Mouse (Mus musculus) limb, embryonic 10.5 days (tissue): Measurements from ENCODE around the gene Cacnb4. TPM values are rescaled to one million over a fixed set of nuclear protein-coding genes. Genes with fewer than 3 reads are reported as not detected.

ENCODE experiments used
- DNase-seq: peaks from one replicate; pipeline ENCODE4 v3.0.0-alpha.2; 2017; ENCODE audit warnings: low spot score
- H3K27ac ChIP-seq: fragments of 300-500 bp; sonication (generic); 2 replicates; pipeline ENCODE4 v1.5.1; 2016; ENCODE audit warnings: mild to moderate bottlenecking
- H3K27me3 ChIP-seq: fragments of 300-500 bp; sonication (generic); 2 replicates; pipeline ENCODE4 v1.6.1; 2016; ENCODE audit warnings: low read depth, mild to moderate bottlenecking; ENCODE audit not compliant: poor library complexity, severe bottlenecking
- H3K36me3 ChIP-seq: fragments of 300-500 bp; sonication (generic); 2 replicates; pipeline ENCODE4 v1.6.1; 2016; ENCODE audit warnings: mild to moderate bottlenecking, moderate library complexity
- H3K4me1 ChIP-seq: fragments of 300-500 bp; sonication (generic); 2 replicates; pipeline ENCODE4 v1.6.1; 2016
- H3K4me3 ChIP-seq: fragments of 300-500 bp; sonication (generic); 2 replicates; pipeline ENCODE4 v1.5.1; 2016; ENCODE audit warnings: mild to moderate bottlenecking, moderate library complexity
- H3K9me3 ChIP-seq: fragments of 300-500 bp; sonication (generic); replicated peaks from 2 replicates; pipeline ENCODE4 v1.6.1; 2016; ENCODE audit warnings: mild to moderate bottlenecking
- WGBS: fragments of 180-500 bp; shearing (Covaris S2); methylation state at CpG from one replicate; pipeline ENCODE4 v1.1.7; 2016; 5-methylcytosine and 5-hydroxymethylcytosine counted together
- polyA plus RNA-seq: library from polyadenylated mRNA; unstranded; fragments of >200 nt; fragmentation: Nextera tagmentation; extraction: Ambion mirVana; gene quantifications from 2 replicates; pipeline ENCODE4 v1.2.1, GENCODE M21; 2016

Gene Cacnb4
- polyA plus RNA-seq, 1 experiment from 2014 or later: 0.56 TPM

DNA sequence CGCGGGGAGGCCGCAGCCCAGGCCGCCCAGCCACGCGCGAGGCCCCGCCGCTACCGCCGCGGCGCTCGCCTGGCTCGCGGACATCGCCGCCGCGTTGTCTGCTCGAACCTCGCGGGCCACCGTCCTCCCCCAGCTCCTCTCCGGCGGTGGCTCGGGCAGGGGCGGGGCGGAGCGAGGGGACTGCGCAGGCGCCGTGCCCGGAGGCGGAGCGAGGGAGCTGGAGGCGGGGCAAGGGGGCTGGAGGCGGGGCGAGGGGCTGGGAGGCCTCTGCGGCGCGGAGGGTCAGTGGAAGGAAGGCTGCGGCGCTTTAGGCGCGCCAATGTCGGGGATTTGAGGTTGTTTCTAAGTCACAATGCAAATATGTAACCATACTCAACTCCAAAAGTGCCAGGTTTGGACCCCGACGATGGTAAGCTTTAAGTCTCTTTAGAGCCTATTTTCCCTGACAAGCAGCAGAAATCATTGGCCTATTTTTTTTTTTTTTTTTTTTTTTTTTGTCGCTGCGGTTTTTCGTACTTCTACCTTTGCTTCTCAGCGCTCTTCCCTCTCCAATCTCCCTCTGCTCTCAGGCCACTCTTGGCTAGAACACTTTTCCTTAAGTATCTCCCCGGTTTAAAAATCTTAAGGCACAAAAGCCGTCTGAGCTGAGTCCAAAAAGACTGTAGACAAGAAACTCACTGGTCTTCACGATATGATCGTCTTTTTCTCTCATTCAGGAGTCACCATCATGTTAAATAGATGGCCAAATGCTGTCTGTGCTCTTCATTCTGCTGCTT, 251.7 kb downstream of the Cacnb4 start, which contains the start of gene Arl5a:
TSS of gene Arl5a (minus strand) at position 155 of the 776 bp plus-strand sequence.
- WGBS: under 1% methylated on average over 57 of the region's 57 CpGs
- Histone ChIP-seq H3K9me3 (no peaks in the 10 kb centered on the region), H3K27ac (peak within 1 kb of the TSS; percentile 99), H3K4me3 (peak within 1 kb of the TSS; percentile 97), H3K4me1 (peaks cover 34% of the 10 kb centered on the region), H3K36me3 (no peaks in the 10 kb centered on the region), H3K27me3 (no peaks in the 10 kb centered on the region)
- DNase-seq: peak; percentile 99

DNA sequence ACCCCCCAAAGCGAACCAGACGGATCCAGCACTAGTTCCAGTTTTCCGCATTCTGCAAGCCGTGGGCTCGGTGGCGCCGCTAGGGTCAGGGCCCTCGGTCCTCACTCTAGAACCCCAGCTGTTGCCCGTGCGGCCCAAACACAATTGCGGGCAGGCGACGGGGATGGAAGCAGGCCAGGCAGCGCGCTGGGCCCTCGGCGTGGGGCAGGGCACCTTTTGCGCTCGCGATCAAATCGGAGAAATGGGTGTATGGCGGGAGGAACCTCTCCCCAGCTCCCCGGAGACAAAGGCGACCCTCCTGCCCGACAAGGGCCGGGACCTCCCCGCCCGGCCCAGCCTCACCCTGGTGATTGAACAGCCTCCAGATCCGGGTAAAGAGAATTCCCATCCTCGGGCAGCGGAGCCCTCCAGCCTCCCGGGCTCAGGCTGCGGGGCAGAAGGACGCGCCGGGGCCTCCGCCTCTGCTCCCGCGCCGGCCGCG, 252.3 kb downstream of the Cacnb4 start:
- Histone ChIP-seq H3K27ac (peak overlapping the region; percentile 99), H3K27me3 (no peaks in the 10 kb centered on the region), H3K4me1 (peaks cover 34% of the 10 kb centered on the region), H3K4me3 (peak overlapping the region; percentile 97), H3K9me3 (no peaks in the 10 kb centered on the region), H3K36me3 (no peaks in the 10 kb centered on the region)
- WGBS: under 1% methylated on average over 42 of the region's 42 CpGs
- no peak for DNase-seq

DNA sequence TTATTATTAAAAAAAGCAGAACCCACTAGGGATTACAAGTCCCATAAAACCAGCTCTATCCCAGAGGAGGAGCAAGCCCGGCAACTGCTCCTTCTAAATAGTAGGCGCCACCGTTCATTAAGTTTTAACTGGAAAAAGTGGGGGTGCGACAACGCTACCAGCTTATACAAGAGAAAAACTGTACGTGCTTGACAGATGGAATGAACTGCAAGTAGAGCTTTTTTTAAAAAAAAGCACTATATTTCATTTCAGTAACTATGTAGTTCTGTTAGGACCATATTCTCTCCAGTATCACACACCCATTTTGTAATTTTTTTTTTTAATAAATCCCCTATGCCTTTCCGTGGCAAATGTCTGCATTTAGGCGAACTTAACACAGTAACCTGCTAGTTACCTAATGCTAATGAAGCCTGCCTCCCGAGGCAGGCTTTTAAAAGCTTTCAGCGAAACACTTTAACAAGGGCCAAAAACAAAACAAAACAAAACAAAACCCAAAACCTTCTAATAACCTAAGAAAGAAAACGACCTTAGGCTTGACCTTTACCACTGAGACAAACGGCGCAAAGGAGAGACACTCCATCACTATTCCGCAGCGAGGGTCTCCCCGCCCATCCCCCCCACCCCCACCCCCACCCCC, 252.9 kb downstream of the Cacnb4 start:
- Histone ChIP-seq H3K27ac (peak overlapping the region; percentile 99), H3K4me3 (peak overlapping the region; percentile 97), H3K4me1 (peaks cover 34% of the 10 kb centered on the region), H3K36me3 (no peaks in the 10 kb centered on the region), H3K9me3 (no peaks in the 10 kb centered on the region), H3K27me3 (no peaks in the 10 kb centered on the region)
- WGBS: 5% methylated on average over 16 of the region's 16 CpGs
- DNase-seq: no peak

DNA sequence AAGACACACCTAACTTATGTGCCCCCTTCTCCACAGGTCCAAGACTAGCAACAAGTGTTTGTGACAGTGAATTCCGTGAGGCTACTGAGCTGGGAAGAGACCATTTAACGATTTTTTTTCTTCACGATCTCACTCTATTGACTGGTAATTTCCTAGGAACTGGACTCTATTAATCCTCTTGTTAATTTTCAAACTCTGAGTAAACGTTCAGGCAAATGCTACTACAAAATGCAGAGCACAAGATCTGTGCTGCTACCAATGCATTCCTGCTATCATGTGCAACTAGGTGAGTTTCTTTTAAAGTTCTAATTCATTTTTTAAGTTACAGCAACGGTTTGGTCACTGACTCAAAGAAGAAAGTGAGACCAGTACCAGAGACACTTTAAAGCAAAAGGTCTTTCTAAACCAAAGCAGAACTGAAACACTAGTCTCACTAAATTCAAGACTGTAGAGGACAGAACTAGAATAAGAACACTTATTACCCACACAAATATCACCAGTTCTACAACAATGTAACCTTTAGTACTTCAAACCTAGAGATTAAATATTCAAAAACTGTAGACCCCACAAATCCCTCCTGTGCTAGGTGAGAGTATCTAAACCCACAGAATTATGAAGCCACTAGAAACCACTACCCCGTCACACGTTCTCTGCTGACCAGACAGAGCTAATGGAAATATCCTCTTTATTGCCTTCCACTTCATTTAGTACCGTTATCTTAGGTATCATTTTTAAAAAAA, 253.6 kb downstream of the Cacnb4 start:
- no peak for DNase-seq
- peaks cover under 1% of the 10 kb centered on the region; the same call in 1 of the 2 replicates for H3K36me3 ChIP-seq
- no peaks in the 10 kb centered on the region for H3K9me3 ChIP-seq
- WGBS: 64% methylated on average over 8 of the region's 8 CpGs
- no peaks in the 10 kb centered on the region for H3K27me3 ChIP-seq
- H3K4me1 ChIP-seq: peaks cover 34% of the 10 kb centered on the region
- H3K27ac ChIP-seq: peak overlapping the region; percentile 99; the same call in 1 of the 2 replicates
- H3K4me3 ChIP-seq: peak overlapping the region; percentile 97

DNA sequence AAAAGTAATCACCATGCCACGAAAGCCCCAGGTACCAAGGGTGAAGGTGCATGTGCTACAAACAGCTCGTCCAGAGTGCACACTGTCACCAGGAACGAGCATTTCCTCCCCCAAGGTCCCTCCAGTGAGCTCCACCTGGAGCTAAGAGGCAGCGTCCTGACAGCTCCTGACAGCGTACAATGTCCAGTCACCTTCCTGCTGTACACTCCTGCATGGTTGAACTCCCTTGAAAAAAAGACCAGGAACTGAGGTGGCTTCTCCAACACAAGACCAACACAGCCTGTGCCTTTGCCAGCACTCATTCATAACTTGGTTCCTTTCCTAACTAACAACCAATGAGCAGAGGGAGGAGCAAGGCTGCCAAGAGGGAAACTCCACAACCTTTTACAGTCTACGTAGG, 255.4 kb downstream of the Cacnb4 start:
- no peaks in the 10 kb centered on the region for H3K27me3 ChIP-seq
- no peak overlapping the region for H3K27ac ChIP-seq
- WGBS: 80% methylated on average over 6 of the region's 6 CpGs

DNA sequence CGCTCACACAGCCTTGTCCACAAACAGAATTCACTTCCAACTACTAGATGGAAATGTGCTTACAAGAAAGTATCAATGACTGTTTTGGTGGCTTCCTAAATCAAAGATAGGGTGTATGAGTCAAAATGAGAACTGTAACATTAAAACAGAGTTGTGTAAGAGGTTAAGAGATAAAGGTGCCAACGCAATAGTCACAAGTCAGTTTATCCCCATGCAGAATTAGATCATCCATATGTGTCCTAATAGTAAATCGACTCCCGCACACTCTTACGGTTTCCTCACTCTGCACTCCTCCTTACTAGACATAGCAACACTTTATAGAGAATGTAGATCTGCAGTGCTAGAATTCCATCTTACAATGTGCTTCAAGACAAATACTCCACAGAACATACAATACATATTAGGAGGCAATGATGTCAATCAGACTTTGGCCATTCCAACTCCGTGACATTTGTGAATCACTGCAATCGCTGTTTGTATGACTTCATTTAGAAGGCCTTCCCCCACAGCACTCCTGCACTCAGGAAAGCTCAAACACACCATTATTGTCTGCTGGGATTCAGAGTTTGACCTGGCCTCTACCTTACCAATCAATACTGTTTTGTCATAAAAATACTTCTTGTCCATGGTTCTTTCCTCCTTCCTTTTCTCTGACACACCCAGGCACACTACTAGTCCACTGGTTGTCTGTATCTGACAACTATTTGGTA, 256.5 kb downstream of the Cacnb4 start:
- no peak for DNase-seq
- H3K9me3 ChIP-seq: no peaks in the 10 kb centered on the region
- H3K27ac ChIP-seq: no peak overlapping the region
- 97% methylated on average over 7 of the region's 7 CpGs for WGBS
- no peak overlapping the region for H3K4me3 ChIP-seq
- H3K4me1 ChIP-seq: peaks cover 27% of the 10 kb centered on the region
- peaks cover 24% of the 10 kb centered on the region for H3K36me3 ChIP-seq
- no peaks in the 10 kb centered on the region for H3K27me3 ChIP-seq

More for the DNA sequence above, 255.4 kb downstream of the Cacnb4 start:
- H3K4me1 ChIP-seq: peaks cover 34% of the 10 kb centered on the region
- no peak for DNase-seq
- H3K4me3 ChIP-seq: no peak overlapping the region
- H3K9me3 ChIP-seq: no peaks in the 10 kb centered on the region
- H3K36me3 ChIP-seq: peaks cover 14% of the 10 kb centered on the region

DNA sequence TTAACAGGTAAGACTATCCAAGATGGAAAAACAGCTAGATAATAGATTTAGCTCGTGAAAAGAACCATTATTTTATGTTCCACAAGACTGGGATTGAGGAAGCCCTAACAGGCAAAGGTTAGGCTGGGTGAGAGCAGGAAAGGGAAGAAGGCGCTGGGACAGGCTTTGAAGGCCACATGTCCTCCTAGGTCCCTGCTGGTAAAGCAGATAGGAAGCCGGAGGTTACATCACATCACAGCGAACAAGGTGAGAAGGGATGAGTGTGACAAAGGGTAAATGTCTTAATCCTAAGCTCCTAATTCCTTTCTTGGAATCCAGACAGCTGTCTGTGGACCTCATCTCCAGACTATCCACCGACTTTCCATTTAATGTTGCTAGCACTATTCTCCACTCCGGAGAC, 257.3 kb downstream of the Cacnb4 start:
- Histone ChIP-seq H3K4me1 (peaks cover 27% of the 10 kb centered on the region), H3K27me3 (no peaks in the 10 kb centered on the region), H3K4me3 (no peak overlapping the region), H3K36me3 (peaks cover 32% of the 10 kb centered on the region), H3K27ac (no peak overlapping the region), H3K9me3 (no peaks in the 10 kb centered on the region)
- DNase-seq: no peak
- WGBS: 86% methylated on average over 6 of the region's 6 CpGs

DNA sequence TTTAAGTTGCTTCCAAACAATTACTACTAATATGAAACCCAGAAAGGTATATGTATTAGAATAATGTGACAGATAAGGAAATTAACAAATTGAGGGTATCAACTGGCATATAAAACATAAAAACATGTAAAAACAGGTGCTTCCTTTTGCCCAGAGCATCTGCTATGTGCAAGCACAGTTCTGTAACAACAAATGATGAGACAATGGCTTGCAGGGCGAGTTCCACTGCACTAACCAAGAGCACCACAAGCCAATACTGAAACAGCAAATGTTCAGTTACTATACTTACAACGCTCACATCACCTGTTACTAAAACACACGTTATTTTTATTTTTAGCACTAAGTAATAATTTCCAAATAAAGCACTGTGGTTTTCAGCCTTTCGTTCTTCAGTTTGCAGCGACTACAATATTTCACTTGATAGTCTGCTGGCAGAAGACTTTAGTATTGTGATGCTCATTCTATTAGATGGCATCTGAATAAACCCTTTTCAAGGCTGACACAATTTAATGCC, 264.1 kb downstream of the Cacnb4 start:
- H3K36me3 ChIP-seq: peaks cover 95% of the 10 kb centered on the region
- no peak overlapping the region for H3K4me3 ChIP-seq
- no peaks in the 10 kb centered on the region for H3K27me3 ChIP-seq
- no peaks in the 10 kb centered on the region for H3K4me1 ChIP-seq
- H3K9me3 ChIP-seq: peaks cover 20% of the 10 kb centered on the region
- no peak overlapping the region for H3K27ac ChIP-seq
- 97% methylated on average over 5 of the region's 5 CpGs for WGBS
- DNase-seq: no peak

DNA sequence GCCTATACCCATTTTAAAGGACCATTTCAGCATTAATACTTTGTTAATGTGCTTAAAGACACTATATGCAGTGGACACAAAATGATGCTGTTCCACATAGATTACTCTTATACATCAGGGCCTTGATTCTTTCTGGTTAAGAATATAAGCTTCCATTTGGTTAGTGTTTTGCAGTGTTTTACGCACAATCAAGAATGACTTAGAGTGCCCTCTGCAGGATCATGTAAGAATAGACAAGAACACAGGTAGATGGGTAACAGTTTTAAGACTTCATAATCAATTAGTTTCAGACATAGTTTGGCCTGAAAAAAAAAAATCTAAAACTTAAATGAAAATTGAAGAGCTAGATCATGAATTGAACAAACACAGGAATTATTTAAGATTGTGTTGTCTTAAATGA, 270.2 kb downstream of the Cacnb4 start:
- Histone ChIP-seq H3K27ac (no peak overlapping the region), H3K36me3 (peaks cover 97% of the 10 kb centered on the region), H3K4me3 (no peak overlapping the region), H3K27me3 (no peaks in the 10 kb centered on the region), H3K4me1 (no peaks in the 10 kb centered on the region), H3K9me3 (peaks cover 20% of the 10 kb centered on the region)
- WGBS: 88% methylated on average over 1 of the region's 1 CpGs
- DNase-seq: no peak

DNA sequence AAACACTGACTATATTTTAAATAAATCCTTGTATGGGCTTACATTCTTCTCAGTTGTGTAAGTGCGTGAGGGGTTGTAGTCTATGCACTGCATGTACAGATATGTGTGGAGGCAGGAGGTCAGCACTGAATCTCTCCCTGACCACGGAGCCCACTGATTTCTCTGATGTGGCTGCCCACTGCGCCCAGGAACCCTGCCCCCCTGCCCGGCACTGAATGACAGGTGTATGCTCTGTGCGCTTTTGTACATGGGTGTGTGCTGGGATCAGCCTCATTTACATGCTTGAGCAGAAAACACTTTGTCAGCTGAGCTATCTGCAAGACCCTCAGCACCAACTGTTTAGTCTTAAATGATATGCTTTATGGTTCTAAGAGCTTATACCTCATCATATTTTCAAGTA, 271.4 kb downstream of the Cacnb4 start:
- H3K4me3 ChIP-seq: no peak overlapping the region
- H3K9me3 ChIP-seq: peaks cover 8% of the 10 kb centered on the region
- H3K27me3 ChIP-seq: no peaks in the 10 kb centered on the region
- H3K36me3 ChIP-seq: peaks cover 94% of the 10 kb centered on the region
- WGBS: 96% methylated on average over 5 of the region's 5 CpGs
- no peaks in the 10 kb centered on the region for H3K4me1 ChIP-seq
- DNase-seq: no peak
- H3K27ac ChIP-seq: no peak overlapping the region

DNA sequence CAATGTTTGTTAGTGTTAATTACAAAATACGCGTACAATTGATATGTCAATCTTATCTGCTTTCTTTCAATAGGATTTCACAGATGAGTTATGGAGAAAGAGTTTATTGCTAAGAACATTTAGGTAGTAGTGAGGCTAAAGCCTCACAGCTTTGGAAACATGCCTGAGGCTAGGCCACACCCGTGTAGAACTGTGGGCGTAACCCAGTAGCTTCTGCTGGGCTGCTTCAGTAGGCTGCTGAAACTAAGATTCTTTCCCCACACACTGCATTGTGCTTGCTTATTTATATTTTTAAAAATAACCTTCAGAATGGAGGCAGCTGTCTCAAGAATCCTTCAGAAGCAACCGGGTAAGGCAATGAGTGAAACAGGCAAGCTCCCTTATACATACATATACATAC, 282.1 kb downstream of the Cacnb4 start:
- no peak overlapping the region for H3K27ac ChIP-seq
- 92% methylated on average over 5 of the region's 5 CpGs for WGBS
- H3K4me3 ChIP-seq: no peak overlapping the region
- peaks cover 6% of the 10 kb centered on the region for H3K36me3 ChIP-seq
- H3K4me1 ChIP-seq: no peaks in the 10 kb centered on the region
- DNase-seq: no peak
- no peaks in the 10 kb centered on the region for H3K27me3 ChIP-seq
- no peaks in the 10 kb centered on the region for H3K9me3 ChIP-seq

DNA sequence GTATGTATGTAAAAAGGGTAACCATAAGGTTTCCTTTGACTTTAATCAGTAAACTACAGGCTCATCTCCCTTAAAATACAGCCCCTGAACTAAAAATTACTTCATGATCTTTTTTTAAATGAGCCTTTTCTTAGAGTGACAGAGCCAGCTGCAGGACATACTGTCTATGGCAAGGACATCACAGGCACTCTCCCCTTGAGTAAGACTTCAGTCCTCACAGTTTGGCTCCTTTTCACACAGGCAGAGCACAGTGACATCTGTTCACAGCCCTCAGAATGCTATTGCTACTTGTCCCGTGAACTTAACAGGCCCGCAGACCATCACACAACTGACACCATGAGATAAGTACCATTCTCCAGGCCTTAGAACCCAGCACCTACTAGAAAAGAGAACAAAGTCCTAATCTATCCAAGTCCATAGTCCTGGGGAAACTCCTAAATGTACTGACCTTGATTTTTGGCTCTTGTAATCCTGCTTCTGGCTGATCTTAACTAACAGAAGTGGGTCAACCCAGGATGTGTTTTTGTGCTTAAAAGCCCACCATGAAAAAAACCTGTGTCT, 286.1 kb downstream of the Cacnb4 start:
- no peaks in the 10 kb centered on the region for H3K36me3 ChIP-seq
- H3K27me3 ChIP-seq: no peaks in the 10 kb centered on the region
- H3K4me1 ChIP-seq: peaks cover 5% of the 10 kb centered on the region
- no peaks in the 10 kb centered on the region for H3K9me3 ChIP-seq
- 65% methylated on average over 2 of the region's 2 CpGs for whole genome bisulfite sequencing
- H3K4me3 ChIP-seq: no peak overlapping the region
- no peak overlapping the region for H3K27ac ChIP-seq
- no peak for DNase-seq
